Mouse (Mus musculus): Measurements from ENCODE around the gene Rufy2.
"Not testable (repeated sequence)": the region's sequence is repeated elsewhere in the genome, so short reads cannot be mapped to it uniquely, and the experiment has no call there.

The Rufy2 gene

DNA sequence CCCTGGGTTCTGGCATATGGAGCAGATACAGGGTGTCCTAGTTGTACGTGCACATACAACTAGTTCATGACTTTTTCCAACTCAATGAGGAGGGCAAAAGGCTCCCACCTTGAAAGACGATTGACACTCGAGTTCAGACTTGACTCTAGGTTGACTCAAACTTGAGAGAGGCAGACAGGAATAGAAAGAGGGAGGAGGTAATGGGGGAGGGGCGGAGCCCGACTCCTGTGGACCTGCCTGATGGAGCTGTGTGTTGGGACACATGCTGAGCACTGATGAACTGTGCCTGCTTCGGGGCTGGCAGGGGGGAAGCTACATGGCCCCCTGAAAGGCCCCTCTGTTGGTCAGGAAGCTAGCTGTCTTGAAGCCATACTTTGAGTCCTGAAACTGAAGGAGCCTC is 73.0 kb downstream of the Rufy2 start:
- DNase-seq, result no peak

- not testable (repeated sequence) for DNase-seq
These were observed 74.0 kb downstream of the Rufy2 start for GRCm38 (mm10) chr10:63054071-63054470.

GRCm38 (mm10) chr10:63054586-63054985 is 74.6 kb downstream of the Rufy2 start:
- DNase-seq, result no peak

GRCm38 (mm10) chr10:63056966-63057750 is 77.1 kb downstream of the Rufy2 start:
- DNase-seq, result peak; percentile 62

GRCm38 (mm10) chr10:63059862-63060261 is 79.8 kb downstream of the Rufy2 start, which contains the start of gene Pbld1:
Gene Pbld1 (plus strand): TSS chr10:63060162.
- no peak for DNase-seq

DNA sequence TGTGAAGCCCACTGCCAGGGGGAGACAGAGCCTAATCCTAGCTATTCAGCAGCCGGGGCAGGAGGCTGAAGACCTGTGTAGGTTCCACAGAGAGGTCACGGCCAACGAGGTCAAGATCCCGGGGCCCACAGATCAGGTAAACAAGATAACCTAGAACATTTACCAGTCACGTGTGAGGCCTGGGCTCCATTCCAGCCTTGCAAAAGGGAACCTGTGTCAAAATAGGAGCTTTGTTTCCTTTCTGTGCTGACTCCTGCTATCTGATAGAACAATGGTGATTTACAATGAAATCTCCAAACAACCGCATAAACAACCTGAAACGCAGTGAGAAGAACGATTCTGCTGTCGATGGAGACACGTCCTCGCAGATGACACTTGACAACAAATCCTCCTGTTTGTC is 80.4 kb downstream of the Rufy2 start:
- DNase-seq, result peak; percentile 86

DNA sequence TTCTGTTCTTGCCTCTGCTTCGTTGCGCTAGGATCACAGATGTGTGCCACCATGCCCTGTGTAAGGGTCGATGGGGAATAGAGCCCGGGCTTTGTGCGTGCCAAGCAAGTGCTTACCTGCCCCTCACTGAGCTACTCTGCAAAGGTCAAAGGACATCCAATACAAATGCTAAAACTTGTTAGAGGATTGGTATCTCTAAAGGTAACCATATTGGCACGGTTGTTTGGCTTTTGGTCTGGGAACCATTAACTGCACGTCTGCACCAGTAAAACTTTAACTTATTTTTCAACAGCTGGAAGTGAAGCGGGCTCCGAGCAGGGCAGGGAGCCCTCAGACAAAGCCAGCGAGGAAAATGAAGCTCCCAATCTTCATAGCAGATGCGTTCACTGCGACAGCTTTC is 81.2 kb downstream of the Rufy2 start:
- peak; percentile 66 for DNase-seq

DNA sequence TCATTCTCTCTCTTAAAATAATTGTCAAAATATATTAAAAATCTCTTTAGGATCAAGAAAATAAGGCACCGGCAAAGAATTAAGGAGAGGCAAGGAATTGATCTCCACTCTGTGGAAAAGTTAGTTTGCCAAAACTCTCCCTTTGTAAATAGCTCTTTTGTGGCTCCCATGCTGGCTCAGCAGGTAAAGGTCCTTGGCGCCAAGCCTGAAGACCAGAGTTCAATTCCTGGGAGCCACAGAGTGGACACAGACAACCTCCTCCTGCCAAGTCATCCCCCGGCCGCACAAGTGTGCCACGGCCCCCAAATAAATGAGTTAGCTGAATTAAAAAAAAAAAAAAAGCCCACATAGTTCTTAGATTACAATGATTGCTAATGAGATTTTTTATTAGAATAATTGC is 82.7 kb downstream of the Rufy2 start:
- peak; percentile 77 for DNase-seq

GRCm38 (mm10) chr10:63063365-63063764 is 83.3 kb downstream of the Rufy2 start:
- DNase-seq, result no peak

- DNase-seq, result peak; percentile 33
These were observed 84.5 kb downstream of the Rufy2 start for GRCm38 (mm10) chr10:63064516-63064915.

DNA sequence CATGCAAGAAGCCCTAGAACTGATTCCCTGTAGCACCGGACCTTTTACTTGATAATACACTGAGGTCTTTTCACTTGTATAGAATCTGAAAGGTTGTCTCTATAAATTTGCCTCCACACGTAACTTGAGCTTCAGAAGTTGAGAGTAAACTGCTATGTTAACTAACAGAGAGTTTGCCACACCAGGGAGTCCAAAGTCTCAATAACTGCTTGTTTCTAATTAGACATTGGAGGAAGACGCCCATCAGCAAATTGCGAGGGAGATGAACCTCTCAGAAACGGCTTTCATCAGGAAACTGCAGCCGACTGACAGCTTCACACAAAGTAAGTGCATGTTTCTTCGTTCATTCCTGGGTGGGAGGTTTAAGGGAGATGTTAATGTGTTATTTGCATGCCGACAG is 85.5 kb downstream of the Rufy2 start:
- DNase-seq, result no peak

DNA sequence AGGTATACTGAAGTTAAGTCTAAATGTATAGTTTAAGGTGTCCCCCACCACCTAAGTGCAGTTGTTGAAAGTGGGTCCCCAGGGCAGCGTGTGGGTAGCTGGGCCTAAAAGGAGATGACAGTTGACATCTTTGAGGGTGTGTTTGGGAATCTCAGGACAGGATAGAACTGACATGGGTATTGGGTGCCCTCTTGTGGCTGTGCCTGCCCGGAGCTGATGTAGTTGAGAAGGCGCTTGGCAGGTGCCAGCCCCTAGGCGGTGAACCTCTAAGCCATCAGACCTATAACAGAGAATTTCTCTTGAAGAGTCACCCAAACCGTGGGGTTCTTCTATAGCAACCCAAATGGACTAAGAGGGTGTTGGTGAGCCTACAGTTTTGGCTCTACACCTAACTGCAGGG is 86.0 kb downstream of the Rufy2 start:
- DNase-seq, result peak; percentile 84
